Mouse (Mus musculus) ES-CJ7 (cell line): ENCODE measurements around the gene Klra3.
"Not testable (repeated sequence)": the region's sequence is repeated elsewhere in the genome, so short reads cannot be mapped to it uniquely, and the experiment has no call there.

Source experiments
- DNase-seq: peaks from one replicate; pipeline ENCODE4 v3.0.0; 2011; ENCODE audit warnings: low read depth, low spot score

Klra3 gene

DNA sequence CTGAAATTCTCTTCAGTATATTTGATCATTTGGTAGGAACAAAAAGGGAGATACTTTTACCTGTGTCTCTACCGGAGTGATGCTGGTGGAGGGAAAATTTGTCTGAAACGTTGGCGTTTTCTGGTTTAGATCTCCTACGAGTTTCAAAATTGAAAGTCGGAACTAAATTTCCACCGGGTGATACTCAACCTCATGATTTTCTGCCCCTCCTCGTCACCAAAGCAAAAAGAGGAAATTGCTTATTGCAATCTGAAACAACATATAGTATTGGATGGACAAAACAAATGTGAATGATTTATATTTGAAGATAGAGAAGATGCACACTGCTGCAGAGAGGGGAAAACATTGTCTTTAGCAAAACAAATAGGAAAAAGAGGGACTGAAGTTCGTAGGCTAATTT is at the start of gene Klra3:
Gene Klra3 (minus strand): TSS at position 164 of the 400 bp plus-strand sequence.
- DNase-seq = no peak

DNA sequence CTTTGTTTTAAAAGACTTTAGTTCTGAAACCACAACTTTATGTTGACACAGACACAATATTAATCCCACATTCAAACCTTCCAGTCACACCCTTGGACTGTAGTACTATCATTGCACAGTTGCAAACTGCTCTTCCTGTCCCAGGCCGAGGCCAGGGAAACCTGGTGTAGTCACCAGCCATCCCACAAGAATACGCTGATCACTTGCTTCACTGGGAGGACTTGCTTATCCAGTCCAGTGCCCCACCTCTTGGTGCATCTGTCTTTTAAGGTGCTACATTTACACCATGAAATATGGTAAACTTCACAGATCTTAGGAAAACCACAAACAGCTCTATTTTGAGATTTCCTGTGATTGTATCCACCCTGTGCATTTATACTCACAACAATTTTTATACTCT is 49.4 kb upstream of the Klra3 start, which contains the start of gene Klra1:
Gene Klra1 (minus strand): TSS at position 125 of the 400 bp plus-strand sequence.
- DNase-seq = no peak

DNA sequence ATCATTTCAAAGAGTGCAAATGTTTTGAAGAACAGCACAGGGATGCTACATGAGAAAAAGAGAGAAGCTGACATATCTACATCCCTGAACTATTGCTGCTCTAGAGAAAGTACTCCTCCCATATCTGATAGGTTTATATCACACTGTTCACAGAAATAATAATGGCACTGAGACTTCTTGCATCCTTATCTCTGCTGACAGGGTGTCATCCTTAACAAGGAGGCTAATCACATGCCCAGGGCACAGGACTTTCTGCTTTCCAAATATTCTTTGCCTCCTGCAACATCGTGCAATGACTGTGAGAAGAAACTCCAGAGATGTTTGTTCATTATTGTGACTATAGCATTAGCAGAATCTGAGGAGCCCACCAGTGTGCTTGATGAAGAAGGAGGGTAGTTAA is 48.4 kb upstream of the Klra3 start:
- DNase-seq = no peak

- DNase-seq = no peak
These were observed 45.0 kb upstream of the Klra3 start for GRCm38 (mm10) chr6:130382375-130382774.

GRCm38 (mm10) chr6:130345381-130345780 is 8.0 kb upstream of the Klra3 start:
- DNase-seq = not testable (repeated sequence)

- not testable (repeated sequence) for DNase-seq
These were observed 4.6 kb upstream of the Klra3 start for GRCm38 (mm10) chr6:130341973-130342372.

DNA sequence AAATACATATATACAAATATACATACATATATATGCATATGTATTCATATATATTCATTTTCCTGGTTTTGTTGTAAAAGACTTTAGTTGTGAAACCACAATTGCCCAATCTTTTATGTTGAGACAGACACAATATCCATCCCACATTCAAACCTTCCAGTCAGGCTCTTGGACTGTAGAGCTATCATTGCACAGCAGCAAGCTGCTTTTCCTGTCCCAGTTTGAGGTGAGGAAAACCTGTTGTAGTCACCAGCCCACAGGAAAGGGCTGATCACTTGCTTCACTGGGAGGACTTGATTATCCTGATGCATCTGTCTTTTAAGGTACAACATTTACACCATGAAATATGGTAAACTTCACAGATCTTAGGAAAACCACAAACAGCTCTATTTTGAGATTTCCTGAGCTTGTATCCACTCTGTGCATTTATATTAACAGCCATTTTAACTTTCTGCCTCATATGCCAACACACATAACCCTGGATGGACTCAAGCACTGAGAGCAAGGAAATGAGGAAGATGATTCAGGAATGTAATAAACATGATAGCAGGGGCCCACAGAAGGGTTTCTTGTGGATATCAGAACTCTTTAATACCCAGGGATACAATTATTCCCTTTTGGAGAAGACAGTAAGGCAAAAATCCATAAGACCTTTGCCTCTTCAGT is 49.3 kb downstream of the Klra3 start:
- no peak for DNase-seq

GRCm38 (mm10) chr6:130281828-130282227 is 55.5 kb downstream of the Klra3 start, which contains the start of gene Klra10:
TSS of gene Klra10 (minus strand) at chr6:130281928.
- DNase-seq = not testable (repeated sequence)
